In genomic region chr9:84195338-84195737, GRCm38 (mm10) we compare ENCODE assay signal across 9 mouse cellular contexts.
"Had no signal": no experiment of that assay in that cellular context is flagged by ENCODE, and none has a peak within 500 bp of the region (broad histone marks: within the 10 kb centered on the region; RNA-seq: fewer than 3 reads in every experiment).

No protein-coding gene starts in this region.

- H3K36me3 ChIP-seq: limb, embryonic 15.5 days; liver, embryonic 12.5 days had no signal

- H3K4me2 ChIP-seq: limb, embryonic 15.5 days; liver, embryonic 12.5 days; lung, embryonic 14.5 days had no signal

- H3K9me3 ChIP-seq: limb, embryonic 15.5 days; liver, embryonic 12.5 days; megakaryocyte, embryonic 14.5 days had no signal

- ATAC-seq: liver, embryonic 12.5 days had no signal

- H3K27me3 ChIP-seq: limb, embryonic 15.5 days; liver, embryonic 12.5 days; megakaryocyte, embryonic 14.5 days had no signal

- H3K27ac ChIP-seq: limb, embryonic 15.5 days; liver, embryonic 12.5 days; macrophage; stomach, postnatal 0 days had no signal

- H3K4me1 ChIP-seq: limb, embryonic 15.5 days; liver, embryonic 12.5 days; megakaryocyte, embryonic 14.5 days had no signal

- H3K9ac ChIP-seq: limb, embryonic 15.5 days; liver, embryonic 12.5 days; lung, embryonic 14.5 days had no signal

- DNase-seq: kidney, adult 18-20 months; kidney, postnatal 10 days; lung, embryonic 14.5 days; lung, postnatal 10 days had no signal

- H3K4me3 ChIP-seq: limb, embryonic 15.5 days; liver, embryonic 12.5 days; megakaryocyte, embryonic 14.5 days had no signal
